Mouse (Mus musculus): Measurements from ENCODE around the gene Ndufb10.

The Ndufb10 gene

GRCm38 (mm10) chr17:24706982-24707800 lies 17.1 kb downstream of the Ndufb10 start, which contains the start of gene Tbl3:
Tbl3 (minus strand) TSS chr17:24707660.
- DNase-seq (ENCODE audit: low read depth, low spot score), result peak; percentile 96

- DNase-seq (ENCODE audit: low read depth, low spot score), result no peak
These were observed 18.5 kb downstream of the Ndufb10 start for GRCm38 (mm10) chr17:24705821-24706220.

GRCm38 (mm10) chr17:24701251-24701650 lies 23.0 kb downstream of the Ndufb10 start:
- no peak for DNase-seq (ENCODE audit: low read depth, low spot score)

- no peak for DNase-seq (ENCODE audit: low read depth, low spot score)
These were observed 24.8 kb downstream of the Ndufb10 start for GRCm38 (mm10) chr17:24699473-24699872.

- DNase-seq (ENCODE audit: low read depth, low spot score), result no peak
These were observed 25.6 kb downstream of the Ndufb10 start for GRCm38 (mm10) chr17:24698715-24699114.

- peak; percentile 68 for DNase-seq (ENCODE audit: low read depth, low spot score)
These were observed 26.3 kb downstream of the Ndufb10 start for GRCm38 (mm10) chr17:24697985-24698384.

- DNase-seq (ENCODE audit: low read depth, low spot score), result peak; percentile 90
These were observed 28.1 kb downstream of the Ndufb10 start, which contains the start of the genes Gfer and Noxo1 for GRCm38 (mm10) chr17:24696011-24696697. Gfer (minus strand) TSS chr17:24696156. Noxo1 (plus strand) TSS chr17:24696234.

- no peak for DNase-seq (ENCODE audit: low read depth, low spot score)
These were observed 28.8 kb downstream of the Ndufb10 start for GRCm38 (mm10) chr17:24695326-24696010.

- no peak for DNase-seq (ENCODE audit: low read depth, low spot score)
These were observed 31.9 kb downstream of the Ndufb10 start for GRCm38 (mm10) chr17:24692385-24692784.

- no peak for DNase-seq (ENCODE audit: low read depth, low spot score)
These were observed 34.8 kb downstream of the Ndufb10 start, which contains the start of gene Syngr3 for GRCm38 (mm10) chr17:24689251-24690081. Syngr3 (minus strand) TSS chr17:24689955.

- no peak for DNase-seq (ENCODE audit: low read depth, low spot score)
These were observed 36.7 kb downstream of the Ndufb10 start for GRCm38 (mm10) chr17:24687599-24687998.

GRCm38 (mm10) chr17:24687146-24687595 lies 37.1 kb downstream of the Ndufb10 start:
- peak; percentile 68 for DNase-seq (ENCODE audit: low read depth, low spot score)

- DNase-seq (ENCODE audit: low read depth, low spot score), result peak; percentile 89
These were observed 37.8 kb downstream of the Ndufb10 start for GRCm38 (mm10) chr17:24686514-24686913.

- peak; percentile 78 for DNase-seq (ENCODE audit: low read depth, low spot score)
These were observed 46.7 kb downstream of the Ndufb10 start for GRCm38 (mm10) chr17:24677500-24678080.

- DNase-seq (ENCODE audit: low read depth, low spot score), result no peak
These were observed 47.4 kb downstream of the Ndufb10 start for GRCm38 (mm10) chr17:24676877-24677276.

- DNase-seq (ENCODE audit: low read depth, low spot score), result peak; percentile 91
These were observed 48.1 kb downstream of the Ndufb10 start for GRCm38 (mm10) chr17:24676187-24676586.

GRCm38 (mm10) chr17:24674277-24674676 lies 50.0 kb downstream of the Ndufb10 start:
- no peak for DNase-seq (ENCODE audit: low read depth, low spot score)

- DNase-seq (ENCODE audit: low read depth, low spot score), result peak; percentile 86
These were observed 52.1 kb downstream of the Ndufb10 start for GRCm38 (mm10) chr17:24672141-24672540.
